Mouse (Mus musculus) heart, embryonic 14.5 days (tissue): ENCODE measurements at regions not wholly inside any gene's neighbourhood (a gene's known extent, or its start where the extent isn't known, plus 50 kb on each side); places are given as distances from the start of the nearest gene placed in this dataset.

Experiments
- ATAC-seq: fragments of 200-750 bp; cut with Nextera tagmentation; 2 replicates; pipeline ENCODE4 v1.8.0; 2017; ENCODE audit warnings: low read depth, moderate TSS enrichment; ENCODE audit not compliant: insufficient number of reproducible peaks, insufficient read depth, low FRiP score
- H3K27ac ChIP-seq, 2 experiments: fragments of 200-500 bp in 1 of 2; fragments of 300-500 bp in 1 of 2; sonication (generic) in 1 of 2; replicated peaks in 1 of 2; 2 replicates each; pipeline ENCODE4 v1.5.1; 2012 to 2014; ENCODE audit warnings: low read depth in 2 of 2, low read length in 2 of 2, control low read depth in 1 of 2, mild to moderate bottlenecking in 1 of 2, mixed read lengths in 1 of 2; ENCODE audit not compliant: control insufficient read depth in 1 of 2, insufficient read depth in 1 of 2
- H3K27me3 ChIP-seq: fragments of 300-500 bp; sonication (generic); 2 replicates; pipeline ENCODE4 v1.6.1; 2014; ENCODE audit warnings: mild to moderate bottlenecking, low read length, control low read depth; ENCODE audit not compliant: control insufficient read depth, insufficient read depth
- H3K36me3 ChIP-seq: fragments of 300-500 bp; sonication (generic); 2 replicates; pipeline ENCODE4 v1.6.1; 2014; ENCODE audit warnings: mild to moderate bottlenecking, control low read depth, low read length, mixed read lengths; ENCODE audit not compliant: control insufficient read depth, insufficient read depth
- H3K4me1 ChIP-seq, 2 experiments: fragments of 200-500 bp in 1 of 2; fragments of 300-500 bp in 1 of 2; sonication (generic) in 1 of 2; 2 replicates each; pipeline ENCODE4 v1.6.1; 2012 to 2014; ENCODE audit warnings: low read length in 2 of 2, control low read depth in 1 of 2, mixed read lengths in 1 of 2; ENCODE audit not compliant: control insufficient read depth in 2 of 2, insufficient read depth in 2 of 2
- H3K4me2 ChIP-seq: fragments of 300-500 bp; sonication (generic); 2 replicates; pipeline ENCODE4 v1.6.1; 2014; ENCODE audit warnings: mild to moderate bottlenecking, low read length
- H3K4me3 ChIP-seq, 2 experiments: fragments of 200-500 bp in 1 of 2; fragments of 300-500 bp in 1 of 2; sonication (generic) in 1 of 2; 2 replicates each; pipeline ENCODE4 v1.5.1; 2012 to 2014; ENCODE audit warnings: low read length in 2 of 2, mild to moderate bottlenecking in 2 of 2, control low read depth in 1 of 2, low read depth in 1 of 2, moderate library complexity in 1 of 2; ENCODE audit not compliant: control insufficient read depth in 1 of 2, insufficient read depth in 1 of 2
- H3K9ac ChIP-seq: fragments of 300-500 bp; sonication (generic); 2 replicates; pipeline ENCODE4 v1.6.1; 2014; ENCODE audit warnings: mild to moderate bottlenecking, low read length
- H3K9me3 ChIP-seq: fragments of 300-500 bp; sonication (generic); 2 replicates; pipeline ENCODE4 v1.6.1; 2016; ENCODE audit warnings: low read length, control low read depth; ENCODE audit not compliant: control insufficient read depth
- WGBS: fragments of 180-500 bp; shearing (Covaris S2); extraction: QIAGEN DNeasy Blood & Tissue Kit; methylation state at CpG from one replicate; pipeline ENCODE4 v1.1.7; 2014; 5-methylcytosine and 5-hydroxymethylcytosine counted together

DNA sequence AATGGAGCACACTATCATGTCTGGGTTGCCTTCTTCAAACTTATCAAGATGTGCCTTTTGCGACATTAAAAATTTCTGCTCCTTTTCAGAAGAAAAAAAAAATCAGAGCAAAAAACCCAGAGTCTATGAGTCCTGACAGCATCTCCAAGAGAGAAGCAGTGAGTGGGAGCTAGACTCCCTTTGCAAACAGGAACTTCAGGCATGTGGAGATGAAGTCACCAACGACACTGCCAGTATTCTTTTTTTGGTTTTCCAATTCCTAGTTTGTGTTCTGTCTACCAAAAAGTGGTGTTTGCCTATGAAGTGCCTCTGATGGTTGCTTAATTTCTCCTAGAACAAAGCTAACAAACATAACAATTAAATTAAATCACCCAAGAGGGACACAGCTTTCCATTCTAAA lies 457.2 kb upstream of the Nr2f1 start:
- 63% methylated on average over 2 of the region's 2 CpGs for WGBS
- Histone ChIP-seq H3K4me1 (no peaks in the 10 kb centered on the region), H3K36me3 (no peaks in the 10 kb centered on the region), H3K4me3 (no peak overlapping the region), H3K27me3 (no peaks in the 10 kb centered on the region), H3K9ac (no peak overlapping the region), H3K4me2 (no peak overlapping the region), H3K27ac (no peak overlapping the region), H3K9me3 (no peaks in the 10 kb centered on the region)
- ATAC-seq = no peak

DNA sequence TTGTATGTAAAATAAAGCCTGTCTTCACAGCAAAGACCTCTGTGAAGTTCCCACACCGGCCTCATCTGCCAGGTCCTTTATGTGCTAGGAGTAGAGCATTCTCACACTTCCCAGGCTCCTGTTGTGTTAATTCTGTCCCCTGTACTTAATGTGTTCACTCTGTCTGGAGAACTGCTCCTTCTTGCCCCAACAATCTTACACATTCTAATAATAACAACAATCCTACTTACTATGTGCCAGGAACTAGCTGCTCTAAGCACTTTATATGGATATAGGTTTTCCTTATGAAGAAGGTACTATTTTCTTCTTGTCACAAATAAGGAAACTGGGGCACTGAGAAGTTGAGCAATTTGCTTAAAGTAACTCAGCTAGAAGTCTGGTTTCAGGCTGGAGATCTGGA lies 456.6 kb upstream of the Nr2f1 start:
- Histone ChIP-seq H3K27ac (no peak overlapping the region), H3K9ac (no peak overlapping the region), H3K9me3 (no peaks in the 10 kb centered on the region), H3K4me1 (no peaks in the 10 kb centered on the region), H3K4me2 (no peak overlapping the region), H3K36me3 (no peaks in the 10 kb centered on the region), H3K4me3 (no peak overlapping the region), H3K27me3 (no peaks in the 10 kb centered on the region)
- ATAC-seq = no peak
- 78% methylated on average over 1 of the region's 1 CpGs for WGBS

DNA sequence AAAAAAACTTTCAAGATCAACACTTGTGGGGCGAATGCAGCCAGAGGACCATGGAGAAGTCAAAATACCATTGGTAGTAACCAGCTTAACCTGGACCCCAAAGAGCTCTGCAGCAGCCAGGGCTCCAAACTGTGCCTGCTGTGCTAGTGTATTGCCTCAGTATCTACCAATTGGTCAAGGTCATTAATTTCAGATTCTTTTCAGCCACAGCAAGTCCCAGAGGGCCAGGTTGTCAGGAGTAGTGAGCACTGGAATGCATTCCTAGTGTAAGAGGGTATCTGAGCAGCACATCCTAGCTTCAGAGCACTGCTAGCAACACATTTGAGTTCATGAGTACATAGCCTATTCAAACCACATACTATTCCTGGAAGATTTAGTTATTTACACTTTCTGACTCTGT lies 451.3 kb upstream of the Nr2f1 start:
- no peak overlapping the region for H3K4me3 ChIP-seq
- H3K9ac ChIP-seq = no peak overlapping the region
- no peaks in the 10 kb centered on the region for H3K36me3 ChIP-seq
- H3K9me3 ChIP-seq = no peaks in the 10 kb centered on the region
- H3K4me2 ChIP-seq = no peak overlapping the region
- 75% methylated on average over 1 of the region's 1 CpGs for WGBS
- no peaks in the 10 kb centered on the region for H3K4me1 ChIP-seq
- no peak overlapping the region for H3K27ac ChIP-seq
- no peaks in the 10 kb centered on the region for H3K27me3 ChIP-seq
- ATAC-seq = no peak

DNA sequence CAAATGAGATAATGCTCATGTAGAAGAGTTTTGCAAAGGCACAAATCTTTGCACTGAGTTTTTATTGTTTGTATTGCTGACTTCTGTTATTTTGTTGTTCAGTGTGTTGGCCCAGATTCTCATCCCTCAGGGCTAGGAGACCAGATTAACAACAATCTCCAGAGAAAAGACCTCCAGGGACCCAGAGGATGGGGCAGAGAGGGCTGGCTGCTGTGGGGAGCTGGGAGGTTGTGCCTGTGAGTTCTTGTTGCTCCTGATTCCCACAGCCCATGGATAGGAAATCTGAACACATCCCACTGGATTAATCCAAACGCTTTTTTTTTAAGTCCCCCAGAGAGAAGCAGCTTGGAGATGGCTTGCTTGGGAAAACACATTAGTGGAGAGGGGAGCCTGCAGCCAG lies 445.0 kb upstream of the Nr2f1 start:
- Histone ChIP-seq H3K36me3 (no peaks in the 10 kb centered on the region), H3K4me2 (no peak overlapping the region), H3K9ac (no peak overlapping the region), H3K4me3 (no peak overlapping the region), H3K9me3 (no peaks in the 10 kb centered on the region), H3K4me1 (no peaks in the 10 kb centered on the region), H3K27ac (no peak overlapping the region), H3K27me3 (no peaks in the 10 kb centered on the region)
- WGBS = 37% methylated on average over 1 of the region's 1 CpGs
- no peak for ATAC-seq

DNA sequence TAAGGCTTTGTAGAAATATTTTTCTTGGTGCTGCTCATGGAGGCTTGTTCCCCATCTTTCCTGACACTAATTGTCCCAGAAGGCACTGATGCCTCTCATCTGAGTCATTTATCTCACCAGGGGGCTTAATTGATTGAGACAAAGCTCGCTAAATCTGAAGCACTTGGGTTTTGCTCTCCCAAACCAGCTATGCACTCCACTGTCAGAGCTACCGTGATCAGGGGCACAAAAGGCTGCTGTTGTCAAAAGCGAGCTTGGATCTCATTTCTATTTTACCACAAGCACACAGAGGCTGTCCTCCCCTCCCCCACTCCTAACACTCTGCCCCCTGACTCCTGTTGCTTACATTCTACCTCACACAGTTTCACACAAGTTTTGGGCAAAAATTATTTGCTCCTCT lies 443.5 kb upstream of the Nr2f1 start:
- 18% methylated on average over 3 of the region's 3 CpGs for WGBS
- Histone ChIP-seq H3K27me3 (no peaks in the 10 kb centered on the region), H3K4me1 (no peaks in the 10 kb centered on the region), H3K27ac (no peak overlapping the region), H3K9me3 (no peaks in the 10 kb centered on the region), H3K4me2 (no peak overlapping the region), H3K9ac (no peak overlapping the region), H3K4me3 (no peak overlapping the region), H3K36me3 (no peaks in the 10 kb centered on the region)
- no peak for ATAC-seq

DNA sequence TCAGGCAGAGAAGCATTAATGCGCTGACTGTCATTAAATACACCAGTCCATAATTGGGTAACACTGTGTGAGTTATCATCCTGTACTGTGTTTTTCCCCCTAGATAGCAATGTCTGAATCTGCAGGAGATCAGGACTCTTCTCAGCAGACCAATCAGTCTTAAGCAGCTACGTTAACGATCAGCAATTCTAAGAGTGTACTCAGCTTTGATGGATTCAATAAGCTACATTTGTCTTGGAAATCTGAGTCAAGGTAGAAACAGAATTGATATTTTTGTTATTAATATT lies 442.8 kb upstream of the Nr2f1 start:
- Histone ChIP-seq H3K27ac (no peak overlapping the region), H3K36me3 (no peaks in the 10 kb centered on the region), H3K4me3 (no peak overlapping the region), H3K9me3 (no peaks in the 10 kb centered on the region), H3K27me3 (no peaks in the 10 kb centered on the region), H3K4me2 (no peak overlapping the region), H3K4me1 (no peaks in the 10 kb centered on the region), H3K9ac (no peak overlapping the region)
- ATAC-seq = no peak
- 81% methylated on average over 3 of the region's 3 CpGs for WGBS

DNA sequence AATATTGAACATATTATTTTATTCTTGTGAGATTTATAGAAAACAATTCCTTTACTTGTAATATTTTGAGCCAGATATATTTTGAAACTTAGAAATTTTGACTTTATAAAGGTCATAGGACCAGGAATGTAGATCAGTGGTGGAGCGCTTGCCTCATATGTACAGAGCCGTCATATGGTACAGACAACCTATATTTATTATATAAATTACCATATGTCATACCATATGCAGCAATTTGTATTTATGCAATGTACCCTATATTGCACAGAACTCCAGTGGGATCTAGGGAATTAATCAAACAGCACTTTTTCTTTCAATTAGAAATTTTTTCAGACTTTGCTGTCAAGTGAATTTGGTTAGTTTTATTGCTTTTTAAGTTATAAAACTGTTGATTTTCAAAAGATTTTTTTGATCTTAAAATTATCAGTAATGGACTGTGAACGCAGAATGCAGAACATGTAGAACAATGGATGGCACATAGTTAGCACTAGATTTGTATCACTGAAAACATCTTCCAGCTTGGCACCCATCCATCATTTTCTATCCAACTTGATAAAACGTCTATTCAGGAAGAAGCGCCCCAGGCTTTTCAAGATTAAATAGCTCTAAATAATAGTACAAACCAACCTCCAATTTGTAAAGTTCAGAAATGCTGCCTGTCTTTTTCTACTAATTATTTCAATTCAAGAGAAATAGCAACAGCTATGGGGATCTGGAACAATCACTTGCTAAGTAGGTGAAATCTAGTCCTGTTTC lies 442.3 kb upstream of the Nr2f1 start:
- WGBS = 73% methylated on average over 5 of the region's 5 CpGs
- Histone ChIP-seq H3K4me3 (no peak overlapping the region), H3K27ac (no peak overlapping the region), H3K36me3 (no peaks in the 10 kb centered on the region), H3K4me1 (no peaks in the 10 kb centered on the region), H3K27me3 (no peaks in the 10 kb centered on the region), H3K9ac (no peak overlapping the region), H3K9me3 (no peaks in the 10 kb centered on the region), H3K4me2 (no peak overlapping the region)
- ATAC-seq = no peak

DNA sequence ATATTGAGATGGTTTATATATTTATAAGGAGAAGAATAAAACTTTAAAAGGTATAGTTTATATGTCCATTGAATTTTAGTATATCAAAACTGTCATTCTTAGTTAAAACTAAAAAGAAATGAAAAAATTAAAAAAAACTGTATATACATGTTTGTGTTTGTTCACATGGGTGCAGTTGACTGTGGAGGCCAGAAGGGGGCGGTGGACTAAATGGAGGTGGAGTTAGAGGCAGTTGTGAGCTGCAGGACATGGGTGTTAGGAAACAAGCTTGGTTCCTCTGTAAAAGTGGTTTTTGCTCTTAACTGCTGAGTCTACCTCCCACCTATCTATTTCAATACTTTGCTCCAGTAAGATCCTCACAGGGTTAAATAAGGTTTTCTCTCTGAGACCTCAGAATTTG lies 440.8 kb upstream of the Nr2f1 start:
- 59% methylated on average over 1 of the region's 1 CpGs for WGBS
- ATAC-seq = no peak
- H3K9ac ChIP-seq = no peak overlapping the region
- H3K27ac ChIP-seq = no peak overlapping the region
- no peaks in the 10 kb centered on the region for H3K4me1 ChIP-seq
- no peak overlapping the region for H3K4me3 ChIP-seq
- H3K9me3 ChIP-seq = no peaks in the 10 kb centered on the region
- no peak overlapping the region for H3K4me2 ChIP-seq
- H3K27me3 ChIP-seq = no peaks in the 10 kb centered on the region
- no peaks in the 10 kb centered on the region for H3K36me3 ChIP-seq
